Mouse (Mus musculus) forebrain, embryonic 10.5 days (tissue): Measurements from ENCODE around the gene Ung. TPM values are rescaled to one million over a fixed set of nuclear protein-coding genes. Genes with fewer than 3 reads are reported as not detected.

Experiments
- DNase-seq: peaks from one replicate; pipeline ENCODE4 v3.0.0-alpha.2; 2017; ENCODE audit warnings: low spot score; ENCODE audit errors: extremely low spot score
- H3K27ac ChIP-seq: fragments of 300-500 bp; sonication (generic); 2 replicates; pipeline ENCODE4 v1.5.1; 2016; ENCODE audit warnings: mild to moderate bottlenecking
- H3K27me3 ChIP-seq: fragments of 300-500 bp; sonication (generic); 2 replicates; pipeline ENCODE4 v1.6.1; 2016; ENCODE audit warnings: mild to moderate bottlenecking; ENCODE audit not compliant: poor library complexity, severe bottlenecking
- H3K36me3 ChIP-seq: fragments of 300-500 bp; sonication (generic); replicated peaks from 2 replicates; pipeline ENCODE4 v1.6.1; 2016; ENCODE audit warnings: mild to moderate bottlenecking, moderate library complexity
- H3K4me1 ChIP-seq: fragments of 300-500 bp; sonication (generic); 2 replicates; pipeline ENCODE4 v1.6.1; 2016
- H3K4me3 ChIP-seq: fragments of 300-500 bp; sonication (generic); 2 replicates; pipeline ENCODE4 v1.5.1; 2016; ENCODE audit warnings: mild to moderate bottlenecking, moderate library complexity
- H3K9me3 ChIP-seq: fragments of 300-500 bp; sonication (generic); 2 replicates; pipeline ENCODE4 v1.6.1; 2016; ENCODE audit warnings: mild to moderate bottlenecking, moderate library complexity
- WGBS: fragments of 180-500 bp; shearing (Covaris S2); methylation state at CpG from one replicate; pipeline ENCODE4 v1.1.7; 2016; 5-methylcytosine and 5-hydroxymethylcytosine counted together
- polyA plus RNA-seq: library from polyadenylated mRNA; unstranded; fragments of >200 nt; fragmentation: Nextera tagmentation; extraction: Ambion mirVana; gene quantifications from 2 replicates; pipeline ENCODE4 v1.2.1, GENCODE M21; 2016

Gene Ung
- polyA plus RNA-seq, 1 experiment from 2014 or later, result 88.6 TPM

GRCm38 (mm10) chr5:114162106-114162815 is 32.1 kb downstream of the Ung start:
- H3K27ac ChIP-seq, result no peak overlapping the region
- no peaks in the 10 kb centered on the region for H3K27me3 ChIP-seq
- no peak for DNase-seq
- peaks cover under 1% of the 10 kb centered on the region; the same call in 1 of the 2 replicates for H3K4me1 ChIP-seq
- H3K9me3 ChIP-seq, result no peaks in the 10 kb centered on the region
- H3K4me3 ChIP-seq, result no peak overlapping the region
- 60% methylated on average over 12 of the region's 12 CpGs for WGBS
- no peaks in the 10 kb centered on the region for H3K36me3 ChIP-seq

GRCm38 (mm10) chr5:114163117-114163696 is 33.0 kb downstream of the Ung start:
- no peaks in the 10 kb centered on the region for H3K27me3 ChIP-seq
- WGBS, result 82% methylated on average over 6 of the region's 6 CpGs
- no peaks in the 10 kb centered on the region for H3K4me1 ChIP-seq

DNA sequence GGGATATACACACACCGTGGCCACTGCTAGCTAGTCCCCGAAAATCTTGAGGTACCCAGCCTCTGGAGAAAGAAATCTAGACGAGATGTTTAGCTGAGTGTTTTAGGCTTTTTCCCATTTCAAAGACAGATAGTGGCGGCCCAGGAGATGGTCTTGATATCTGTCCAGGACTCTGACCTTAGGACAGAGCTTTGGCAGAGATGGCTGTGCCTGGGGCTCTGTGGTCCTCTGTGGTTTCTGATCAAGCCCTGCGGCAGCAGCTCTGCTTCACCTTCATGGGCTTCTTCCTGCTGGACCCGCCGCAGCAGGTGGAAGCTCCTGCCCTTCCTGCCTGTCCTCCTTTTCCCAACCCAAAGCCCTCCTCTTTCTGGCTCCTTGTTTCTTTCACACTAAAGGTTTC is 40.2 kb downstream of the Ung start:
- 81% methylated on average over 7 of the region's 7 CpGs for WGBS
- Histone ChIP-seq H3K4me1 (peaks cover 10% of the 10 kb centered on the region), H3K36me3 (no peaks in the 10 kb centered on the region), H3K27ac (no peak overlapping the region), H3K4me3 (no peak overlapping the region), H3K9me3 (no peaks in the 10 kb centered on the region), H3K27me3 (peaks cover 12% of the 10 kb centered on the region)
- no peak for DNase-seq

More at GRCm38 (mm10) chr5:114163117-114163696, 33.0 kb downstream of the Ung start:
- H3K4me3 ChIP-seq, result no peak overlapping the region
- no peak for DNase-seq
- H3K36me3 ChIP-seq, result no peaks in the 10 kb centered on the region
- no peaks in the 10 kb centered on the region for H3K9me3 ChIP-seq
- H3K27ac ChIP-seq, result no peak overlapping the region

GRCm38 (mm10) chr5:114172936-114173335 is 42.8 kb downstream of the Ung start:
- 89% methylated on average over 3 of the region's 3 CpGs for WGBS

GRCm38 (mm10) chr5:114173458-114173857 is 43.3 kb downstream of the Ung start:
- Histone ChIP-seq H3K9me3 (no peaks in the 10 kb centered on the region), H3K36me3 (no peaks in the 10 kb centered on the region), H3K4me3 (no peak overlapping the region), H3K27me3 (peaks cover 24% of the 10 kb centered on the region), H3K27ac (no peak overlapping the region), H3K4me1 (peaks cover 23% of the 10 kb centered on the region)
- DNase-seq, result no peak
- WGBS, result 72% methylated on average over 7 of the region's 7 CpGs

More at GRCm38 (mm10) chr5:114172936-114173335, 42.8 kb downstream of the Ung start:
- Histone ChIP-seq H3K36me3 (no peaks in the 10 kb centered on the region), H3K27me3 (peaks cover 24% of the 10 kb centered on the region), H3K9me3 (no peaks in the 10 kb centered on the region), H3K4me1 (peaks cover 23% of the 10 kb centered on the region), H3K4me3 (no peak overlapping the region), H3K27ac (no peak overlapping the region)
- DNase-seq, result no peak

GRCm38 (mm10) chr5:114173877-114174581 is 43.8 kb downstream of the Ung start:
- 40% methylated on average over 16 of the region's 16 CpGs for WGBS
- H3K4me3 ChIP-seq, result 0 out of 2 replicates have a peak overlapping the region, but pooled peaks have one; percentile 19
- peaks cover 23% of the 10 kb centered on the region for H3K4me1 ChIP-seq
- no peak for DNase-seq
- H3K9me3 ChIP-seq, result no peaks in the 10 kb centered on the region
- H3K27ac ChIP-seq, result no peak overlapping the region
- peaks cover 24% of the 10 kb centered on the region for H3K27me3 ChIP-seq
- H3K36me3 ChIP-seq, result no peaks in the 10 kb centered on the region

- peak; percentile 69 for DNase-seq
- WGBS, result 14% methylated on average over 16 of the region's 16 CpGs
- Histone ChIP-seq H3K4me1 (peaks cover 23% of the 10 kb centered on the region), H3K27ac (no peak overlapping the region), H3K9me3 (no peaks in the 10 kb centered on the region), H3K4me3 (peak overlapping the region; percentile 11; the same call in 1 of the 2 replicates), H3K36me3 (no peaks in the 10 kb centered on the region), H3K27me3 (peaks cover 24% of the 10 kb centered on the region)
These were observed 44.5 kb downstream of the Ung start for GRCm38 (mm10) chr5:114174639-114175038.

- H3K36me3 ChIP-seq, result no peaks in the 10 kb centered on the region
- peak overlapping the region; percentile 66 for H3K4me3 ChIP-seq
- peak; percentile 97 for DNase-seq
- H3K27me3 ChIP-seq, result peaks cover 24% of the 10 kb centered on the region
- peak overlapping the region; percentile 70 for H3K27ac ChIP-seq
- no peaks in the 10 kb centered on the region for H3K9me3 ChIP-seq
- WGBS, result 0% methylated on average over 26 of the region's 26 CpGs
- H3K4me1 ChIP-seq, result peaks cover 23% of the 10 kb centered on the region
These were observed 45.5 kb downstream of the Ung start for GRCm38 (mm10) chr5:114175596-114176171.

DNA sequence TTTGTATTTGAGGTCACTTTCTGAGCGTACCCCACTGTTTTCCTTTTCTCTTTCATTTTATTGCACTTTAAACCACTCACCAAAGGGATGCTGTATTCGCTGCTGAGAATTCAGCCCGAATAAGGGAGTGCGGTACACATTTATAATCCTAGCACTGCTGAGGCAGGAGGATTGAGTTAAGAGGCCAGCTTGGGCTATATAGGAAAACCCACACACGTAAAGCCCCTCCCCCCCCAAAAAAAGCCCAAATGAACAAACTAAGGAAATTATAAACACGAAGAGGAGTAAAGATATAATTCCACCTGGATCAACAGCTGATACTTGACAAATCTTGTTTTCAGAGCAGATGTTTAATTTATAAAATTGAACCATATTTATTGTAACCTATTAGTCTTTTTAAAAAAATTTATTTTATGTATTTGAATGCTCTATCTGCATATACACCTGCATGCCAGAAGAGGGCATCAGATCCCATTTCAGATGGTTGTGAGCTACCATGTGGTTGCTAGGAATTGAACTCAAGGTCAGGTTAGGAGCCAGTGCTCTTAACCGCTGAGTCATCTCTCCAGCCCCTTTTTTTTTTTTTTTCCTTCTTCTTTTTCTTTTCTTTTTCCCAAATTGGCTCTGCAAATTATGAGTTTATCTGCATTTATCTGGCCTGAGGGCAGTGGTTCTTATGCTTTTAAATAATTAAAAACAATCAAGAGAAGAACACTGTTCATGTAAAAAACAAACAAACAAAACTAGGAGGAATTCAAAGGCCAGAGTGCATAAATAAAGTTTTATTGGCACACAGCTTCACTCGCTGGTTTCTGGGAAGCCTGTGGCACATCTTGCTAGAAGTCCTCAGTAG is 46.6 kb downstream of the Ung start:
- Histone ChIP-seq H3K27ac (no peak overlapping the region), H3K9me3 (no peaks in the 10 kb centered on the region), H3K27me3 (peaks cover 24% of the 10 kb centered on the region), H3K4me3 (peak overlapping the region; percentile 66), H3K36me3 (no peaks in the 10 kb centered on the region), H3K4me1 (peaks cover 23% of the 10 kb centered on the region)
- 59% methylated on average over 8 of the region's 8 CpGs for WGBS
- no peak for DNase-seq

DNA sequence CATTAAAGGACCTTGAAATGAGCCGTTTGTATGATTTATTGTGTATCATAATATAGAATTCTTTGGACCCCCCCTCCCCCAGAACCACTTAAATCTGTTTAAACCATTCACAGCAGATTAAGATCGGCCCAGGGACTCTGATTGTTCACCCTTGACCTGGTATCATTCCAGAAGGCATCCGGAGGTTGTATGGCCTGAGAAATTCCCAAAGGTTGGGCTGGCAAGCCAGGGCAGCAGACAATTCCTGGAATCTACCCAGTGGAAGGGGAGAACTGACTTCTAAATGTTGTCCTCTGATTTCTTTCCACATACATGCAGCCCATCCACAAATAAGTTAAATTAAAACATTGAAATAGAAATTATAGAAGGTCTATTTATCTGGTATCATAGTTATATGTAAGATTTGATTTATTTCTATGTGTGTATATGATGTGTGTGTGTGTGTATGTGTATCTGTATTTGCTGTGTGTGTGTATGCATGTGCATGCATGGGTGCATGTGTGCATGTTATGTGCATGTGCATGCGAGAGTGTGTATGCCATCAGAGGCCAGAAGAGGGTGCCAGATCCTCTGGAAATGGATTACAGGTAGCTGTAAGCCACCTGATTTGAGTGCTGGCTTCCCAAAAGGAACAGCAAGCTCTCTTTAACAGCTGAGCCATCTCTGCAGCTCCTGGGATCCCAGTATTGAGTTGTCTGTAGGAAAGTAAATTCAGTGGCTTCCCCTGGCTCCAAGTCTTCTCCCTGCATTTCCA is 48.0 kb downstream of the Ung start:
- Histone ChIP-seq H3K27ac (no peak overlapping the region), H3K4me1 (peaks cover 23% of the 10 kb centered on the region), H3K9me3 (no peaks in the 10 kb centered on the region), H3K4me3 (no peak overlapping the region), H3K27me3 (peaks cover 24% of the 10 kb centered on the region), H3K36me3 (no peaks in the 10 kb centered on the region)
- 89% methylated on average over 4 of the region's 4 CpGs for WGBS
- DNase-seq, result no peak

GRCm38 (mm10) chr5:114179541-114179940 is 49.4 kb downstream of the Ung start:
- peaks cover 17% of the 10 kb centered on the region for H3K4me1 ChIP-seq
- 93% methylated on average over 11 of the region's 11 CpGs for WGBS
- no peaks in the 10 kb centered on the region for H3K9me3 ChIP-seq
- H3K27me3 ChIP-seq, result peaks cover 16% of the 10 kb centered on the region
- no peak overlapping the region for H3K27ac ChIP-seq
- no peak overlapping the region for H3K4me3 ChIP-seq
- no peaks in the 10 kb centered on the region for H3K36me3 ChIP-seq
- DNase-seq, result no peak
